Mouse (Mus musculus) heart, adult 2 months (tissue): Measurements from ENCODE around the gene Nt5c.

Experiments used
- CTCF ChIP-seq: fragments of 200-600 bp; IDR thresholded peaks from 2 replicates; pipeline ENCODE4 v1.8.1; 2022; ENCODE audit warnings: antibody characterized with exemption, mild to moderate bottlenecking, moderate library complexity
- EP300 ChIP-seq: fragments of 200-500 bp; IDR thresholded peaks from 2 replicates; pipeline ENCODE4 v1.6.1; 2011; ENCODE audit warnings: low read depth, low read length, control low read depth; ENCODE audit not compliant: insufficient read depth
- POLR2A ChIP-seq: fragments of 200-500 bp; IDR thresholded peaks from 2 replicates; pipeline ENCODE4 v1.6.1; 2011; ENCODE audit warnings: mild to moderate bottlenecking, low read depth, low read length, control low read depth; ENCODE audit not compliant: insufficient read depth

GRCm38 (mm10) chr11:115488551-115489104, 3.0 kb downstream of the Nt5c start:
- TF ChIP-seq CTCF (no peak), POLR2A (no peak), EP300 (no peak)
